Mouse (Mus musculus) thymus, adult 18-20 months (tissue): ENCODE results near the gene Lrrk1.

ENCODE experiments used
- DNase-seq, 2 experiments: peaks; one replicate each; pipeline ENCODE4 v3.0.0; 2022; ENCODE audit warnings: mixed read lengths in 2 of 2

Lrrk1 gene

DNA sequence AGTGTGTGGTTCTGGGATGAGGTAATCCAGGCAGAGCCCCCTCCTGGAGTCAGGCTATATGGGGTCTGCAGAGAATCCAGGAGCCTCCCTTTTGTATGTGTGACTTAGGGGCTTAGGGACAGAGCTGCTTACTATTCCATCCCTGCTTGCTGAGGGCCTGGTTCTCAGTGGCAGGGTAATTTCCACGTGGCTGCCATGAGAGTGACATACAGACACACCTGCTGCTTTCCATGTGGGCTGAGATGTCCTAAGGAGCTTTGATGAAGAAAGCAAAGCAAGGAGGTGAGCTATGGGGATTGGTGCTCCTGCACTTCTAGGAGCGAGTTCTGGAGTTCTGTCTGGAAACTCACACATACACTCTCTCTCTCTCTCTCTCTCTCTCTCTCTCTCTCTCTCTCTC is 139.1 kb downstream of the Lrrk1 start:
- DNase-seq = no peak

DNA sequence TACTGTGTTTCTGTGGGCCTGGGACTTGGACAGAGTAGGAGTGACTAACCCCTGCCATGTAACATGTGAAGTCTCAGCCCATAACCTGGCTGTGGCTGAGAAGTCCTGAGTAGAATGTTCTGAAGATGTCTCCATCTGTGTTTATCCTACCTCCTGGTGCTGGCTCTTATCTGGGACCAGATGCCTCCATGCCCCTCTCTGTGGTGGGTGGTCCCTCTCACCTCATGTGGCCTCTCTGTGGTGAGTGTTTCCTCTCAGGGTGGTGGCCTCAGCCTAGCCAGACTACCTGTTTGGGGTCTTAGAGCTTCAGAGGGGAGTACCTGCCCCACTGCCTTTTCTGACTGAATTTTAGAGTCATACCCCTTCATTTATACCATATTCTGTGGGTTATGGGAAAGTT is 139.9 kb downstream of the Lrrk1 start:
- no peak for DNase-seq

DNA sequence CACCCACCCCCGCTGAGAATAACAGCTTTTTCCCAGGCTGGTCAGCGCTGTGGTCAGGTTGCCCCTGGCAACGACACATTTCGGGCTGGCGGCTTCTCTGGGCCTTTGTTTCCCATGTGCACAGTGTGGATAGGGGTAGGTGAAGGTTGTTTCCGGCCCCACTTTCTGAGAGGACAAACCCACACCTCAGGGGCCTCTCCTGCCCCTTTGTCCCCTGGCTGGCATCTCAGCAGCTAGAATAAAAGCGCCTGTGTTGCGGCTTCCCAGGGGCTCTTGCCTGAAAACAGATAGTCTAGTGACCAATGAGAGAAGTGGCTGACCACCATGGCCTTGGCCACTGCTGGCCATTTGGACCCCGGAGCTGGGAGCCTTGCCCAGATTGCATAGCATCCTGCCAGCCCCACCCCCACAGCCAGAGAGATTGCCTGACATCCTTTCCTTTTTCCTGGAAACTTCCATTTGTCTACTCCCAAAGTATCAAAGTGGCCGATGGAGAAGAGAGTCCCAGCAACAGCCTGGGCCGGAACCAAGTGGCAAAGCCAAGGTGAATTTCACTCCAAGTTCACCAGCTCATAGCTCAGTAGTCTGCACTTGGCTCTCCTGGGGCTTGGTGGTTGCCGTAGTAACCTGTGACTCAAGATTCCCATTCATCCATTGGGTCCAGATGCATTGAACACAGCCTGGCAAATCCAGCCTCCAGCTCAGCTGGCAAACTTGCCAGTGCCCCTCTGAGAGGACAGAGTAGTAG is 140.7 kb downstream of the Lrrk1 start:
- DNase-seq = no peak

DNA sequence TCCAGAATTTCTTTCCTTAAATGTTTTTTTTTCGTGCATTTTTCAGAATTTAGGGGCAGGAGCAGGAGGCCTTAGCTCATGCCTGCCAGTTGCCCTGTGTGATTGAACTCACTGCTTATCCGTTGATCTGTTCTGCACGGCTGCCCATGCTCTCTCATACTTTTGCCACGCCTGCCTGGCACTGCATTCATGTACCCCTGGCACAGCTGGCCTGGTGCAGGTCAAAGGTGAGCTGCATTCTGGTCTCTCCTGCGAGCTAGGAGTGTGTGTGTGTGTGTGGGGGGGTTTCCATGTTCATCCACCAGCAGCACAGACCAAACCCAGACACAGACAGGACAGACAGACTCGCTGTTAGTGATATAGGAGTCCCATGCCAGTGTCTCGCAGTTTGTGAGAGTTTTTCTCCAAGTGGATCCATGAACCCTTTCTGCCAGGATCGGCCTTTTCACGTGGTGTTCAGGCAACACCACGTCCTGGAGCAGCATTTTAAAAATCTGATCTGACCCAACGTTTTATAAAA is 141.4 kb downstream of the Lrrk1 start:
- DNase-seq = no peak

DNA sequence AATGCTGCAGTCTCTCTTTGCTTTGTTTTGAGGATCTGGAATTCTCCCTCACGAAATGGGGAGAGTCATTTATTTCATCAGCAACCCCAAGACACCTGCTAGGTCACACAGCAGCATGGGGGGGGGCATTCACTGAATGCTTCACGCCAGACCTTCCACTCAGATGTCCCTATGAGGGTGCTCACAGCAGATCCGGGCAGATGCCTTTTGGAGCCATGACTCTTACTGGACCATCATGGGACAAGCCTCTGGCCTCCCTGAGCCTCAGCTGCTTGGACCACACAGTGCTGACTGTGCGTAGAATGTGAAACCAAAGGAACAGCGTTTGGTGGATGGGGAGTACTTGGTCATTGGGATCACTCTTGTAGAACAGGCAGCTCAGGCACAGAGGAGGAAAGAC is 142.5 kb downstream of the Lrrk1 start:
- no peak for DNase-seq

DNA sequence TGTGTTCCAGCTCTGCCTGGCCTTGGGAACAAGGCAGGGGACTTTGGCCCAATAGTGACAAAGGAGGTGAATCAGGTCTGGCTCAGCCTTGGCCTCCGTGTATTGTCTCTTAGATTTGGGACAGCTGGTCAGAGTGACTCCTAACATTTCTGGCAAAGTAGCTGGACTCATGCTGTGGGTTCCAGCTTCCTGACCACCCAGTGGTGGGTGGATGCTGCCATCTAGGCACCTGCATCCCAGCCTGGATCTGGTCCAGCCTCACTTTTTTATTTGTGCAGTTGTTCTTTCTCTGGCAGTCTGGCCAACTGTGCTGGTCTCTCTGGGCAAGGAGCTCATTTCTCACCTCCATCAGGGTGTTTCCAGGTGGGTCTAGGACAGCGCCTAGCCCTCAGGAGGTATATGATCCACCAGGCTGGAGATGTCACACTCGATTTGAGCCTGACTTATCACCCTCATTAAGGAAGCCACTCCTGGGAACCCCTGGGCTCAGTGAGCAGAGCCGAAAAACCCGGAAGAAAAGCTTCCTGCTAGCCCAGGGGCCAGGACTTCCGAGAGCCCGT is 144.3 kb downstream of the Lrrk1 start:
- DNase-seq = no peak

DNA sequence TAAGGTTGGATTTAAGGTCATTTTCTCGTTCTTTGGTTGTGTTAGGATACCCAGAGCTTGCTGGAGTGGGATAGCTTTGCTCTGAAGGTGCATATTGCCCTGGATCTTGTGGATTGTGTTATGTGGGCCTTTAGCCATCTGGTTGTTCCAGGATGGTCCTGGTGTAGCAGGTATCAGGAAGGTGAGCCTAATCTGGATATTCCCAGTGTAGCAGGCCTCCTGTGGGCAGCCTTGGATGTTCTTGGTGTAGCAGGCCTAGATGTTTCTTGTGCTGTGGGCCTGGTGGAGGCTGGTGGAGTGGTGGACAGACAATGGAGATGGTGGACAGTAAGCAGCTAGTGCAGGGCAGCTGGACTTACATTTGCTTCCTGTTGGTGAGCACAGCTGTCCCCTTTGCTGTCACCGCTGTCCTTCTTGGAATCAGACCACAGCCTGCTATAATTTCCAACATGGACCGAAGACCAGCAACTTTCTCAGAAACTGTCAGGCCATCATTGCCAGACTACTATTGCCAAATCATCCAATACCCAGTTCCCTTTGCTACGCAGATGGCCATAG is 146.2 kb downstream of the Lrrk1 start:
- no peak for DNase-seq

DNA sequence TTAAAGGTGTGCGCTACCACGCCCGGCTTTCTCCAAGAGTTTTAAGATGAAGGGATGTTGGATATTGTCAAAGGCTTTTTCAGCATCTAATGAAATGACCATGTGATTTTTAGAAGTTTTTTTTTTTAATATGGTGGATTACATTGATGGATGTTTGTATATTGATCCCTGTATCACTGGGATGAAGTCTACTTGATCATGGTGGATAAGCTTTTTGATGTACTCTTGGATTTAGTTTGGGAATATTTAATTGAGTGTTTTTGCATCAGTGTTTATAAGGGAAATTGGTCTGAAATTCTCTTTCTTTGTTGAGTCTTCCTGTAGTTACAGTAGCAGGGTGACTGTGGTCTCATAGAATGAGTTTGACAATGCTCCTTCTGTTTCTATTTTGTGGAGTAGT is 150.0 kb downstream of the Lrrk1 start:
- DNase-seq = no peak

DNA sequence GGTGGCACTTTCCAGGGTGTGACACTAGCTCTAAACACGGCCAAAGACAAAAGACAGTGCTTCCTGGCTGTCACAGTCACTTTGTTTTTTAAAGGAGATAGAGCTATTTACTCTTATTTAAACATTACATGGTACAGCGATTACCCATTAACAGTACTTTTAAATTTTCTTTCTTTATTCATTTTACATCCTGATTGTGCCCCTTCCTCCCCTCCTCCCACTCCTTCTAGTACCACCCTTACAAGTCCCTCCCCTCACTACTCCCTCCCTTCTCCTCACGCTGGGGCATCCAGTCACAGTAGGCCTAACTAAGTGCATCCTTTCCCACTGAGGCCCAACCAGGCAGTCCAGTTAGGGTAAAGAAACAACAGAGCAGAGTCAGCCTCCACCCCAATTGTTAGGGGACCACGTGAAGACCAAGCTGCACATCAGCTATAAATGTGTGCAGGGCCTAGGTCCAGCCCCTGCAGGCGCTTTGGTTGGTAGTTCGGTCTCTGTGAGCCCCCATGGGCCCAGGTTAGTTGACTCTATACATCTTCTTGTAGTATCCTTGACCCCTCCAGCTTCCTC is 154.1 kb downstream of the Lrrk1 start:
- no peak for DNase-seq

DNA sequence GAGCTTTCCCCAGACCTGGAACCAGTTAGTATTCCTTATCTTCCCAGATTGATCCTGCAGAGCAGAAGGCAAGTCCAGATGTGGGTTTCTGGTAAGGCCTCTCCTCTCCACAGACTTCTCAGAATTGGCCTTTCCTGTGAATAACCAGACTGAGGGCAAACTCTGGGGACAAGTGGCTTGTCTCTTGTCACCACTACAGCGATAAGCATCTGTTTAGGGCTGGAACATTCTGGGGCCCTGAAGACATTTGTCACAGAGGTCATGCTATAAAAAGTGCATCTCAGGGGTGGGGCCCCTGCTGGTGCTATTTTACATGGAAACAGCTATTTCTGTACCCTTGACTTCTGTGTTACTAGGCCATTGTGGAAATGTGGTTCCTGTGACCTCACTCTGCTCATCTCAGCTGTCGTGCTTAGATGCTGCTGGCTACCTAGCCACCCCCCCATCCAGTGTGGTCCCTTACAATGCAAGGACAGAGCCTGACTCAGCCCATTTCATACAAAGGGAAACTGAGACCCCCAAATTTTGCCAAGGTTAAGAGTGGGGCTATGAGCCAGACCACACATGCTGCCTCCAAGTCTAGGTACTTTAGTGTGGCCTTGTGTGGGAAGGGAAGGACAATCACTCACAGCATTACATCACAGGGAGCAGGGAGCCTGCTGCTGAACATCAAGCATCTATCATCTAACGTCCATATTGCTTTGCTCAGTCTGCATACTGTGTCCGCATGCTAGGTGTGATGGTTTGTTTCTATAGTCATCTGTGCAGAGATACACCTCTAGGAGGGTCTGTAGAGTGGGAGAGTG is 154.8 kb downstream of the Lrrk1 start:
- no peak for DNase-seq

DNA sequence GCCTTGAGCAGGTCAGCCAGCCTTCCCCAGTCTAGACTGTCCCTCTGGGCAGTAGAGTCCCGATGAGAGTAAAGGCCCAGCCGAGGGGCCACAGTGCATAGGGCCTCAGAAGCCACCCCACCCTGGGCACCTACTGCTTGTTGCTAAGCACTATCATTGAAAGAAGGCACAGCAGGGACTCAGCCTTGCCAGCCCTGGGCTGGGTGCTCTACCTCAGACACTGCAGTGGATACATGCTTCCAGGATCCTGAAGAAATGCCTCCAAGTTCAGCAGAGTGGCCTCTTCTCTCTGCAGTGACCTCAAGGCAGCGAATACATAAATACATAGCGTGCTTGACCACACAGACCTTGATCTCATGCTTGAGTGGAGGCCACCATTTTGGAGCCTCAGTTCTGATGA is 156.3 kb downstream of the Lrrk1 start:
- DNase-seq = no peak

DNA sequence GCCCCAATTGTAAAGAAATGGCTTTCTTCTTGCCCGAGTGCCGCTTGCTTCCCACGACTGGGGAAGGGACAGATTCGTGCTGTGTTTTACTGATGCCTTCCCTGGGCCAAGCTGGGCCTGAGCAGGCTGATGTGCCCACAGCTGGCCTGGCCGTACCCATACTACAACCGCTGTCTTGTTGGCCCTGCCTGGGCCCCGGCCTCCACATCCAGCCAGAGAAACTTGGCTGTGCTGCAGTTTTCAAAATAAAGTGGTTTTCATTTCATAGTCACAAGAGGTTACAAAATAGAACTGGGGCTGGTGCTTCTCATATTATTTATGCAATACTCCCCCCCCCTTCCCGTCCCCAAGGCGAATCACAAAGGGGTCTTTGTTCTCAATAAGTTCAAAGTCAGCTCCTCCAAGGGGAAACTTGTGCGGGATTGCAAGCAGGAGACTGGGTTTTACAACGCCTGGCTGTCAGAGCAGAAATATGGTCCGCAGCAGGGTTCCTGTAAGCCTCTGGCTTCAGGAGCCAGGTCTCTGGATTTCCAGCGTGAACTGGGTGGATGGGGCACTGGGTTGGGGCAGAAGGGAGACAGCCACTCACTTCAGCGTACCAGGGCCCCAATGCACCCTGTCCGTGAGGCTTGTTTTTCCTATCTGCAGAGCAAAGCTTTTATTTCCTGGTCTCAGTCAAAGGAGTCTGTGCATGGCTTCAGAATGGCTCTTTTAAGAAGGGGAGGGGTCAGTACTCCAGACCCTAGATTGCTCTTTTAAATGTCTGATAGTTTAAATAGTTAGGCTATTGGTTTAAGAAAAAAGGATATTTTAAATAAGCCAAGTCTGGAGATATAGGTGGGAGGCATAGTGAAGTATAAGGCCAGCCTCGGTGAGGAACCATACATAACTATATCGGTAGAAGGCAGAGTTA is 157.3 kb downstream of the Lrrk1 start:
- no peak for DNase-seq

DNA sequence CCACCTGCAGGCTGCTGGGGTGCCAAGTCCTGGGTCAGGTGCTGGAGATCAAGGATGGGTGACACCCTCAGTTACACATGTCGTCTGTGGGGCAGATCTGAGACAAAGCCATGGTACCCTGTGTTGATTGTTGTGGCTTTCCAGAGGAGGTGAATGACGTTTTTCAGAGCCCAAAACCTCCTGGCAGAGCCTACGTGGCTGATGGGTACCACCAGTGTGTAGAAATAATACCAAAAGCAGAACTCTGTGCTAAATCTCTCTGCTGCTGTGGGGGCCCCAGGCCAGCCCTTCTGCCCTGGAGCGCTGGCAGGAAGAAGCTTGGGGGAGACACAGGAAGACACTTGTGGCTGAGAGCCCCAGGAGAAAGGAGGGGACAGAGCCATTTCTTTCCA is 157.9 kb downstream of the Lrrk1 start:
- no peak for DNase-seq

DNA sequence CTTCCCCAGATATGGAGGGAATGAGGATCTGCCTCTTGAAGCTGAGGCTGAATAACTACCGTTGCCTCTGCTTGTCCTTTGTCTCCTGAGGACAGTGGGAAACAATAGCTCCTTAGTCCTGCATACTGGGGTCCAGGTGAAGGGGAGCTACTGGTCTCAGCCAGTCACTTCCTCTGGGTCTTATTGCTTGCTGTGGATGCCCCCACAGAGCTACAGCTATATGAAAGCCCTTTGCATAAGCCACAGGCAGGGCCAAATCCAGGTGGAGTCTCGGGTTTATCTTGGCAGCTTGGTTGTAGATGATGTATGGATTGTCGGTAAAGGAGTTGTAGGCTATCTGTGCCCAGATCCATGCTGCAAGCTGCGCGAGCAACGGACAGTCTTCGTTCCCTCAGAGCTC is 158.7 kb downstream of the Lrrk1 start:
- no peak for DNase-seq

DNA sequence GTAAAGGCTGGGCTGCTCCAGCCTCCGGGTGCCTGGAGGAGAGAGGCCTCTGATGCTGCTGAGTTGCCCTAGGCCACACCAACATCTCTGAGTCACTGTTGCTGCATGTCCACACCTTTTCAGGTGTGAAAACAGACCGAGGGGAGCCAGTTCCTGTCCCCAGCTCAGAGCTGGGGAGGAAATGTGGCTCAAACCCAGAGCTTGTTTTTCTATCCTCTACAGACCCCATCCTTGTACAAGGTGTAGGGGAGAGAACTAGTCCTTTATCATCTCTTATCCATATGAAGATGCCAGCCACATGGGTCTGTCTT is 159.6 kb downstream of the Lrrk1 start:
- no peak for DNase-seq

DNA sequence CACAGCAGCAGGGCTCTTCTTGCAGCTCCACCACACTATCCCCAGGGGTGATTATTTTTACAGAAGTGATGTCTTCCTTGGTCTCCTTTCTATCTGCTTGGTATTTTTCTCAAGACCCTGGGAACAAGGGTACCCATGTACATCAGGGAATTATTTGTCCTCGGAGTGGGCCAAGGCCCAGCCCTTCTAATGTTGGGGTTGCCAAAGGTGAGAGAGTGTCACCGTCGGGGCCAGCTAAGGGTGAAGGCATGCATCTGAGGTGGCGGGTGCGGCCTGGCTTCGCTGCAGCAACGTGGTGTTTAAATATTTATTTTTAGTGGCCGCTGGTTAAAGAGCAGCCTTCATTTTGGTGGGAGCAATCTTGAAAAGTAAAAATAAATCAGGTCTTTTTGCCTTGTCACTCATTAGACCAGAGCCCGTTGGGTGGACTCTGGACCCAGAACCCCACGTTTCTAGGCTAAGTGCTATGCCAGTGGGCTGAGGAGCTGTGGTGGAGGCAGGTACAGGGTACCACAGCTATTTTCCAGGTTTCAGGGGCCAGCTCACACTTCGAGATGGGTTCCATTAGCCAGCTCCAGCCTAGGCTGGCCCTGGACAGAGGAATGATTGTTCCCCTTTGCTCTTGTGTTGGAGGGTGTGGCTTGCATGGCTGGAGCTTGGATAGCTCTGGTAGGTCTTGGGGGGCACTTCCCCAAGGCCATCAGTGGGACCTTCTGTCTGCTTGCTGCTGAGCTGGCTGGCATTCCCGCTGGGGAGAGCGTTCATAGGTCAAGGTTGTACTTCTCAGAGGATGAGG is 160.1 kb downstream of the Lrrk1 start:
- DNase-seq = no peak

DNA sequence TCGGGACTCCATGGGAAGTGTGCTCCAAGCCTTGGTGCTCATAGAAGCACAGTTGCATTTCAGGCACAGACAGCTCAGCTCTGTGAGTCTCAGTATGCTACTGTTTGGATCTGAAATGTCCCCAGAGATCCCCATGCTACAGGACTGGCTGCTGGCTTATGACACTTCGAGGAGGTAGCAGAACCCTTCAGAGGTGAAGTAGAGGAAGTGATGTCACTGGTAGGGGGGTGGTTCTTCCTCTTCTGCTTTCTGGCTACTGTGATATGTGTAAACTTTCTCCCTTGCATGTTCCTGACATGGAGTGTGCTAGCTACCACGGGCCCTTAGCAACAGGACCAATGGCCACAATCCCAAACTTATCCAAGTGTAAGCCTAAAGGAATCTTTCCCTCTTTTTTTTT is 162.3 kb downstream of the Lrrk1 start:
- no peak for DNase-seq

DNA sequence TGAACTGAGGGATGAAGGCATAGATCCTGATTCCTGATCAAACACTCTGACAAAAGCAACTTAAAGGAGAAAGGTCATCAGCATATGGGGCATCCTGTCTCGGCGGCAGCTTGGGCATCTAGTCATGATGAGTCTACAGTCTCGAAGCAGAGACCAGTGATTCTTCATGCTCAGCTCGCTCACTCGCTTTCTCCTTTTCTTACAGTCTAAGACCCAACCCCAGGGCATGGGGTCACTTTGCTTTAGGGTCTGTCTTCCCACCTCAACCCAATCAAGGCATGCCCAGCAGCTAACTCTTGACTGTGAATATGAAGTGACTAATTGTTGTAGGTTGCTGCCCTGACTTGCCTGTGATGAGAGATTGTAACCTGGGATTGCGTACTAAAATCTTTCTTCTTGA is 163.6 kb downstream of the Lrrk1 start:
- DNase-seq = no peak

DNA sequence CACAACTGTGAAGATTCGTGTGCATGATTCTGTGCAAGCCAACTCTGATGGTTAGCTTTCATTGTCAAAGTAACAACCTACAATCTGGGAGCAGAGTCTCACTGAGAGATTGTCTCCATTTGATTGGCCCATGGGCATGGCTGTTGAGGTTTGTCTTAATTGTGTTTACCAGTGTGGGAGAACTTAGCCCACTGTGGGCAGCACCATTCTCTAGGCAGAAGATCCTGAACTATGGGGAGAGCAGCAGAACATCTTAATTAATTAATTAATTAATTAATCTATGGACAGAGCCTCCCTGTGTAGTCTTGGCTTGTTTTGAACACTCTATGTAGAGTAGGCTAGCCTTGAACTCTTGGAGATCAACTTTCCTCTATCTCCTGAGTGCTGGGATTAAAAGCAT is 164.4 kb downstream of the Lrrk1 start:
- no peak for DNase-seq

DNA sequence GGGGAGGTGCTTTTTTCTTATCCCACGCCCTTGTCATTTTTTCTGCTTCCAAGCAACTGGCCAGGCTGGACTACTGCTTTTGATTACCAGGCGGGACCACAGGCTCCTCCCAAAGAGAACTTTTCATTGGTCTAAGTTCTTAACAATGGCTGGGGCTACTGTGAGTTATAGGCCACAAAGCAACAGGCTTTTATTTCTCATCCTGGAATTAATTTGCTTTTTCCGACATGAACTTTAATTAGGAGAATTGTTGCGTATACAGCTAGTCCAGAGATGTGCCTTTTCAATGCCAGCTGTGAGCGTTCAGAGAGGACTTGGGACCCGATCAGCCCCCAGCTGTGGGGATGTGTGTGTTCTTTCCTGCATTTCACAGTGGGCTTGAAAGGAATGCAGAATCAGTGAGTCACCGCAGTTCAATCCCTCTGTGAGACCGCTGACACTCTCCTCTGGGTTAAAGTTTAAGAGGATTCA is 165.5 kb downstream of the Lrrk1 start:
- DNase-seq = no peak

DNA sequence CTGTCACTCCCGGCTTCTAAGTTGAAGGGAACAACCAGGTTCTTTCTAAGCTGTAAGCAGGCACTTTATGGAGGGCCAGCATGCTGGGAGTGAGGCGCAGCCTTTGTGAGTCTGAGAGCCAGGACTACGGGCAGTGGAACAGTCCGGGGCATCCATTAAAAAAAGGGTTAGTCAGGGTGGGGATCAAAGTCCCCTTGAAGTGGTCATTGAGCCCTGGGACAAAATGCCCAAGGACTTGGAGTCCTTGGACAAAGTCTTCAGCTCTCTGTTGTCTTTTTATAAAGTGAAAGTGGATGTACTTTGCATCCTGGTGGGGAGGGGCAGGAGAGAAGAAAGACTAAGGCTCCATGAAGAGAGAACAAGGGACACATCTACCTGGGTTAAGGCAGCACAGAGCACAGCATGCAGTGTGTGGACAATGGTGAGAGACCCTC is 168.3 kb downstream of the Lrrk1 start:
- no peak for DNase-seq
